Mouse (Mus musculus) 3T3-L1 (cell line): Measurements from ENCODE around the gene Clmn.

Experiments used
- DNase-seq: peaks from one replicate; pipeline ENCODE4 v3.0.0-alpha.2; 2015; ENCODE audit warnings: low read depth, low spot score

The Clmn gene

GRCm38 (mm10) chr12:104817172-104817866, 47.6 kb downstream of the Clmn start:
- no peak for DNase-seq

GRCm38 (mm10) chr12:104814291-104814690, 50.6 kb downstream of the Clmn start:
- no peak for DNase-seq

DNA sequence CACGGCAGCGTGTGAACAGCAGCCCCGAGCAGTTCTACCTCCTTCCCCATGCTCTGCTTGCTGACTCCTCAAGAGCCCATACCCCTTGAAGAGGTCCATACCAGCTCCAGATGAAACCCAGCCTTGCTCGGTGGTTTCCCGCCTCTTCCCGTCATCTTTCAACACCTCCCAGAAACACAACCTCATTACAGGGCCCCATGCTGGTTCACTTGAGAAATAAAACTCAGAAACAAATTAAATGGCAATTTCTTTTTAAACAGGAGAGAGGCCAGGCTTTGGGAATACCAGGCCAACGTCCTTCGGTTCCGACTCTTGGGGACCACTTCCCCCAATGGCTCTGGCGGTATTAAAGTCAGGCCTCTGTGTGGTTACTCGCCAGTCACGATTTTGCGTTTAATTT, 51.1 kb downstream of the Clmn start:
- DNase-seq, result no peak

- peak; percentile 30 for DNase-seq
Observed at GRCm38 (mm10) chr12:104812711-104813110, 52.2 kb downstream of the Clmn start.

DNA sequence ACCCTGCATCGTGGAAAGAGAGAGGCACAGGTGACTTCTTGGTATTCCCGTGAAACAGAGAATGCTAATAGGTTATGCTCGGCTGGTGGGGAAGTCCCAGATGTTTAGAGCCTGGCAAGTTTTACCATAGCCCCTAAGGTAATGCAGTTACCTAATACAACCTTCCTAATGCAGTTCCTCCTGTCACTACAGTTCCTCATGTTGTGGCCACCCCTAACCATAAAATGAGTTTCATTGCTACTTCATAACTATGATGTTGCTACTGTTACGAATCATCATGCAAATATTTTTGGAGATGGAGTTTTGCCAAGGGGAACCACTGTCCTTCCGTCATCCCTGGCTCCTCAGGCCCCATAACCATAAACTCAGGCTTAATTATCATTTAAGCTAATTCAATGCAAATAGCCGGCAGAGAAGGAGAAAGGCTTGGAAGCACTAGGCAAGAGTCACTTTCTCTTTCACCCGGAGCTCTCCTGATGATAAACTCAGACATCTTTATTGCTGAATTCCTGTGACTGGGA, 53.9 kb downstream of the Clmn start:
- DNase-seq, result no peak

DNA sequence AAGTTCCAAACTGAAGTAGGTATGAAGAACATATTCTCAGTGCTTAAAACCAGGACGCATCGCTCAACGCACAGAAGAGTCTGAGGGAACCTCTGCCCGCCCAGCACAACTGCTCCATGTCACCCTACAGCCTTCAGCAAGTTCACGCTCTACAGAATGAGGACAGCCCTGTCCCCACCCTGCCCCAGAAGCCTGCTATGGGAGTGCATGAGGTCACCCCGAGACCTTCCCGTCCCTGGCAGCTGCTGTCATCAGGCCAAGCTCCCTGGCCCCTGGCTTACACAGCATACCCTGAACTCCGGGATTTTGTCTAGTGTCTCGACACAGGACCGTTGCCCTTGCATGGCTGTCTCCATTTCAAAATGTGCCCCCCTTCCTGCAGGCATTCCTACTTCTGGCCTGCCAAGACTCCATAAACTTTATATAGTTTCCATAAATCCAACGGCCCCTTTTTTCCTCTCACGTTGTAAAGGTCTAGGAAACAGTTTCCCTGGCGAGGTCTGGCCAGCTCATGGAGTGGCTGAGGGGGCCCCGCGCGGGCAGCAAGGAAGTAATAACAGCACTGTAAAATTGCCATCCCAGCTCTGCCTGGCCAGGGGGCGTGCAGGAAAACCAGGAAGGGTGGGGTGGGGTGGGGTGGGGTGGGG, 56.3 kb downstream of the Clmn start:
- DNase-seq, result no peak

GRCm38 (mm10) chr12:104806680-104807375, 58.0 kb downstream of the Clmn start:
- no peak for DNase-seq

DNA sequence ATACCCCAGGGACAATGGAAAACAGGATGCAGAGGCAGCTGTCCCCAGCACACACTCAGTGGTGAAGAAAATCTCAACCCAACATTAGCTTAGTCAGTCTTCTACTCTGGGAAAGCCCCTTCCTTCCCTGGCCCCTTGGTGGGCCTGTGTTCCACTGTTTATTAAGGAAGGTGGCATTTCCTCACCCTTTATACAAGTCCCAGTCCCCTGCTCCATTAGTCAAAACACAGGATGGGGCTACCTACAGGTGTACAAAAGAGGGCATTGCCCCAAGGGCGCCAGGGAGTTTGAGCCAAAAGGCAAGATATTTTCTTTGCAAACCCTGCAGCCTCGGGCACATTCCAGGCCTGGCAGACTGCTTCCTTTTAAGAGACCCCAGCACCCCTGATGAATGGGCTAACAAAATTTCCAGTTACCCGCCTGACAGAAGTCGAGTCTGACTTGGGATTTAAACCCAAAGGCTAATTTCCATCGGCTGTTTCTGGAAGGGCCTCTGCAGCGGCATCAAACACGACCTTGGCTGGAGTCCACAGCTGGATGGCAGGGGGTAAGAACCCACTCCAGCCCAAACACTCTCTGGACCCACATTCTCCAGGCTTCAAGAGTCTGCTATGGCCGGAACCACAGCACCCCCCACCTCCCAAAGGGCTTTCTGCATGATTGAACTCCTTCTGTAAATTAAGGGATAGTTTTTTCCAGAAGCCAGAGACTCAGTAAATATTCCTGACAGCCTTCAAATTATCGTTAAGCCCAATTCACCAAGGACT, 63.2 kb downstream of the Clmn start:
- no peak for DNase-seq

- no peak for DNase-seq
Observed at GRCm38 (mm10) chr12:104799365-104799764, 65.5 kb downstream of the Clmn start.

DNA sequence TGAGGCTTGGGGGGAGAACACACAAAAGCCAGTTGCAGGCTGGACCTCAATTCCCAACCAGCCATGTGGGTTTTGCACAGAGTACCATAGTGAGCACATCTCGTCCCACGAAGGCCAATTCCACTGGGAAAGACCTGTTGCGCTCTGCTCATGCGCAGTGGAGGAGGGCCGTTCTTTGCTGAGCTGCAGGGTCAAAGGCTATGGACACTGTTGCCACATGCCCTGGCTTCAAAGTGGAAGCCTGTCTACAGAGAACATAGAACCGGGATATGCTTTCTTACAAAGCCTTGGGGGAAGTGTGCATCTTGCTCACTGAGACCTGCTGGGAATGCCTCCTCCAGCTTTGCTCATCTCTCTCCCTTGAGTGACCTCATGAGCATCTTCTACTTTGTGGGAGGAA, 67.0 kb downstream of the Clmn start:
- DNase-seq, result no peak

DNA sequence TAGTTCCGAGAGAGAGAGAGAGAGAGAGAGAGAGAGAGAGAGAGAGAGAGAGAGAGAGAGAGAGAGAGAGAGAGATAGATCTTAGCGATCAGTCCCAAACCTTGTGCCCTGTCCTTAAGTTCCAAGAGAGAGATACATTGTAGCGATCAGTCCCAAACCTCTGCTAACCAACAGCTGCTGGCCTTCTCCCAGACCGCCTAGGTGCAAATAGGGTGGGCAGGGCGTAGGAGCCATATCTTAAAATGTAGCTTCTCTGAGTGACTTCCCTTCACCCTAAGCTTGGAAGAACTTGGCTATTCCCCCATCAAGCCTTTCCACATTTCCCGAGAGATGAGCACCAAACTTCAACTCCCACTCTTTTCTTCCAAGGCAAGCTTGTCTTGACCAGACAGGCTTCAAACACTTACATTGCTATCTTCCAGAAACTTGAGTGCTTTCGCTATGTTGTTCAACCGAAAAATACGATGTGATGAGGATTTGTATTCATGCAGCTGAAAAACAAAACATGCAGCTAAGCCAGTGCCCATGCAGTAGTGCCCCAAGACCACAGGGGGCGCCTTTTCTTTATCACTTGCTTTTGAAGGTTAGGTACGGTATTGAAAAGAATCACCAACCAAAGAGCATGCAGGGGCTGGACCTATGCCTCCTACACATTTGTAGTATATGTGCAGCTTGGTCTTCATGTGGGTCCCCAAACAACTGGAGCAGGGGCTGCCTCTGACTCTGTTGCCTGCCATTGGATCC, 68.1 kb downstream of the Clmn start:
- no peak for DNase-seq

GRCm38 (mm10) chr12:104794957-104795356, 69.9 kb downstream of the Clmn start:
- no peak for DNase-seq

- no peak for DNase-seq
Observed at GRCm38 (mm10) chr12:104793486-104793885, 71.4 kb downstream of the Clmn start.

GRCm38 (mm10) chr12:104777603-104778002, 87.3 kb downstream of the Clmn start:
- DNase-seq, result no peak

GRCm38 (mm10) chr12:104771941-104772340, 92.9 kb downstream of the Clmn start:
- peak; percentile 3 for DNase-seq

DNA sequence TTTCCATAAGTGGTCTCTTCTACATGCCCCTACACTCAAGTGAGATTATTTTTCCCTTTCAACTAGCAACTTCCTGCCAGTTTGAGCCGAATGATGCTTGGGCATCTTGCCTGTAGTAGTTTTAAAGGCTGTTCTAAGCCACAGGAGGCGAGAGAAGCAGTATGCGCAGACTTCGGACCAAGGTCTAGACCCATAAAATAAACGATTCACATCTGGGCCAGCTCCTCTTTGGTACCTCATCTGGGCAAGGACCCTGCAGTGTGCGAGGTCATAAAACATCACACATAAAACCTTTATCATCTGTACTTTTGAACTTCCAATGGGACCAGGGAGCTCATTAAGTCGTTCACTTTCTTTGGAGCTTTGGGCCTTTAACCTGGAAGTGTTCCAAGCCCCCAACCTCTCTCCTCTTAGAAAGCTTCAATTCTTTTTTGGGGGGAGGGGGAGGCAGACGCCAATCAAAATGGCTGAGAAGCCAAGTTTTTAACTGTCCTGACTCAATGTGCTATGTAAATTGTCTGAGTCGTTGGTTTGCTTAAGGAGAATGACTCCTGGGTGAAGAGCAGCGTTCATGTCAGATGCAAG, 95.6 kb downstream of the Clmn start:
- DNase-seq, result no peak

- no peak for DNase-seq
Observed at GRCm38 (mm10) chr12:104767183-104767582, 97.7 kb downstream of the Clmn start.

GRCm38 (mm10) chr12:104765761-104766160, 99.1 kb downstream of the Clmn start:
- no peak for DNase-seq

- DNase-seq, result no peak
Observed at GRCm38 (mm10) chr12:104765116-104765515, 99.8 kb downstream of the Clmn start.

DNA sequence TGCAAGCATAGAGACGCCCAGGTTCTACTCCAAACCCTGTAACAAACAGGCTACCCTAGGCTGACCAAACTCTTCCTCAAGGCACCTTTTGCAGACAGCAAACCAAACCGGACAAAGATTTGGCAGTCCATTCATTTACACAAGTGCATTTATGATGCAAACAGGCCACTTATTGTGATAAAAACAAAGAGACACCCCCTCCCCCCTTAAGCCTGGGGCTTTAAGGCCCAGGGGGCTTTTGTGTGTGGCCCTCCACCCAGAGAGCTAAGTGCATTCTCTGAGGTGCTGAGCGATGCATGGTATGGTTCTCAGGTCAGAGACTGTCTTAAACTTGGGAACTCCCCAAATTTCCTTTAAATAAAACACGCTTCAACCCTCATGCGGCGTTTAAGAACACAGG, 101.0 kb downstream of the Clmn start:
- DNase-seq, result no peak

- DNase-seq, result no peak
Observed at GRCm38 (mm10) chr12:104761411-104761810, 103.5 kb downstream of the Clmn start.
